Mouse (Mus musculus): Measurements from ENCODE around the gene Zcchc7. TPM values are rescaled to one million over a fixed set of nuclear protein-coding genes. Genes with fewer than 3 reads are reported as not detected.

Zcchc7 gene
- polyA plus RNA-seq, 1 experiment from 2014 or later = 23.5 TPM

- no peak for ATAC-seq (replicated peaks; ENCODE audit: extremely low read depth, insufficient read depth, low FRiP score)
Observed at GRCm38 (mm10) chr4:44959220-44959619, 203.5 kb downstream of the Zcchc7 start.

GRCm38 (mm10) chr4:44963156-44963555, 207.5 kb downstream of the Zcchc7 start:
- Histone ChIP-seq H3K4me3 (ENCODE audit: low read length) (no peak overlapping the region), H3K9me3 (replicated peaks; ENCODE audit: control insufficient read depth, low read length) (no peaks in the 10 kb centered on the region), H3K9ac (ENCODE audit: low read length) (no peak overlapping the region), H3K4me2 (ENCODE audit: low read depth, low read length) (no peak overlapping the region), H3K36me3 (ENCODE audit: control insufficient read depth, insufficient read depth) (no peaks in the 10 kb centered on the region), H3K27me3 (ENCODE audit: control insufficient read depth, insufficient read depth, low read length) (no peaks in the 10 kb centered on the region), H3K4me1 (ENCODE audit: control insufficient read depth, insufficient read depth, low read length) (no peaks in the 10 kb centered on the region), H3K27ac (ENCODE audit: low read length) (no peak overlapping the region)
- WGBS = 64% methylated on average over 11 of the region's 11 CpGs
- no peak for ATAC-seq (replicated peaks; ENCODE audit: extremely low read depth, insufficient read depth, low FRiP score)

More at GRCm38 (mm10) chr4:44959220-44959619, 203.5 kb downstream of the Zcchc7 start:
- H3K4me2 ChIP-seq (ENCODE audit: low read depth, low read length) = no peak overlapping the region
- no peaks in the 10 kb centered on the region for H3K9me3 ChIP-seq (replicated peaks; ENCODE audit: control insufficient read depth, low read length)
- H3K27me3 ChIP-seq (ENCODE audit: control insufficient read depth, insufficient read depth, low read length) = no peaks in the 10 kb centered on the region
- H3K4me3 ChIP-seq (ENCODE audit: low read length) = no peak overlapping the region
- H3K4me1 ChIP-seq (ENCODE audit: control insufficient read depth, insufficient read depth, low read length) = no peaks in the 10 kb centered on the region
- no peaks in the 10 kb centered on the region for H3K36me3 ChIP-seq (ENCODE audit: control insufficient read depth, insufficient read depth)
- no peak overlapping the region for H3K27ac ChIP-seq (ENCODE audit: low read length)
- 90% methylated on average over 13 of the region's 13 CpGs for WGBS
- no peak overlapping the region for H3K9ac ChIP-seq (ENCODE audit: low read length)

- H3K36me3 ChIP-seq (ENCODE audit: control insufficient read depth, insufficient read depth) = no peaks in the 10 kb centered on the region
- H3K9me3 ChIP-seq (replicated peaks; ENCODE audit: control insufficient read depth, low read length) = no peaks in the 10 kb centered on the region
- no peaks in the 10 kb centered on the region for H3K27me3 ChIP-seq (ENCODE audit: control insufficient read depth, insufficient read depth, low read length)
- ATAC-seq (replicated peaks; ENCODE audit: extremely low read depth, insufficient read depth, low FRiP score) = no peak
- H3K4me3 ChIP-seq (ENCODE audit: low read length) = no peak overlapping the region
- no peaks in the 10 kb centered on the region for H3K4me1 ChIP-seq (ENCODE audit: control insufficient read depth, insufficient read depth, low read length)
- WGBS = 71% methylated on average over 2 of the region's 2 CpGs
- no peak overlapping the region for H3K9ac ChIP-seq (ENCODE audit: low read length)
- no peak overlapping the region for H3K4me2 ChIP-seq (ENCODE audit: low read depth, low read length)
- H3K27ac ChIP-seq (ENCODE audit: low read length) = no peak overlapping the region
Observed at GRCm38 (mm10) chr4:44965175-44965574, 209.5 kb downstream of the Zcchc7 start.

GRCm38 (mm10) chr4:44965736-44966135, 210.1 kb downstream of the Zcchc7 start:
- H3K27me3 ChIP-seq (ENCODE audit: control insufficient read depth, insufficient read depth, low read length) = no peaks in the 10 kb centered on the region
- 63% methylated on average over 3 of the region's 3 CpGs for WGBS
- no peaks in the 10 kb centered on the region for H3K36me3 ChIP-seq (ENCODE audit: control insufficient read depth, insufficient read depth)
- H3K4me2 ChIP-seq (ENCODE audit: low read depth, low read length) = no peak overlapping the region
- no peak overlapping the region for H3K27ac ChIP-seq (ENCODE audit: low read length)
- H3K9me3 ChIP-seq (replicated peaks; ENCODE audit: control insufficient read depth, low read length) = no peaks in the 10 kb centered on the region
- no peak overlapping the region for H3K4me3 ChIP-seq (ENCODE audit: low read length)
- H3K4me1 ChIP-seq (ENCODE audit: control insufficient read depth, insufficient read depth, low read length) = no peaks in the 10 kb centered on the region
- ATAC-seq (replicated peaks; ENCODE audit: extremely low read depth, insufficient read depth, low FRiP score) = no peak
- no peak overlapping the region for H3K9ac ChIP-seq (ENCODE audit: low read length)

- Histone ChIP-seq H3K27ac (ENCODE audit: low read length) (no peak overlapping the region), H3K4me1 (ENCODE audit: control insufficient read depth, insufficient read depth, low read length) (no peaks in the 10 kb centered on the region), H3K27me3 (ENCODE audit: control insufficient read depth, insufficient read depth, low read length) (no peaks in the 10 kb centered on the region), H3K9me3 (replicated peaks; ENCODE audit: control insufficient read depth, low read length) (no peaks in the 10 kb centered on the region), H3K4me3 (ENCODE audit: low read length) (no peak overlapping the region), H3K36me3 (ENCODE audit: control insufficient read depth, insufficient read depth) (no peaks in the 10 kb centered on the region), H3K4me2 (ENCODE audit: low read depth, low read length) (no peak overlapping the region), H3K9ac (ENCODE audit: low read length) (no peak overlapping the region)
- ATAC-seq (replicated peaks; ENCODE audit: extremely low read depth, insufficient read depth, low FRiP score) = no peak
- WGBS = 82% methylated on average over 8 of the region's 8 CpGs
Observed at GRCm38 (mm10) chr4:44967402-44967801, 211.7 kb downstream of the Zcchc7 start.

GRCm38 (mm10) chr4:44970056-44970455, 214.4 kb downstream of the Zcchc7 start:
- H3K4me1 ChIP-seq (ENCODE audit: control insufficient read depth, insufficient read depth, low read length) = peaks cover 5% of the 10 kb centered on the region
- H3K4me3 ChIP-seq (ENCODE audit: low read length) = no peak overlapping the region
- 90% methylated on average over 7 of the region's 7 CpGs for WGBS
- no peak overlapping the region for H3K4me2 ChIP-seq (ENCODE audit: low read depth, low read length)
- no peaks in the 10 kb centered on the region for H3K9me3 ChIP-seq (replicated peaks; ENCODE audit: control insufficient read depth, low read length)
- H3K27ac ChIP-seq (ENCODE audit: low read length) = no peak overlapping the region
- no peaks in the 10 kb centered on the region for H3K36me3 ChIP-seq (ENCODE audit: control insufficient read depth, insufficient read depth)
- ATAC-seq (replicated peaks; ENCODE audit: extremely low read depth, insufficient read depth, low FRiP score) = no peak
- H3K27me3 ChIP-seq (ENCODE audit: control insufficient read depth, insufficient read depth, low read length) = no peaks in the 10 kb centered on the region
- no peak overlapping the region for H3K9ac ChIP-seq (ENCODE audit: low read length)

- Histone ChIP-seq H3K27me3 (ENCODE audit: control insufficient read depth, insufficient read depth, low read length) (no peaks in the 10 kb centered on the region), H3K4me1 (ENCODE audit: control insufficient read depth, insufficient read depth, low read length) (peaks cover 5% of the 10 kb centered on the region), H3K36me3 (ENCODE audit: control insufficient read depth, insufficient read depth) (no peaks in the 10 kb centered on the region), H3K9ac (ENCODE audit: low read length) (no peak overlapping the region), H3K4me3 (ENCODE audit: low read length) (no peak overlapping the region), H3K9me3 (replicated peaks; ENCODE audit: control insufficient read depth, low read length) (no peaks in the 10 kb centered on the region), H3K4me2 (ENCODE audit: low read depth, low read length) (no peak overlapping the region), H3K27ac (ENCODE audit: low read length) (no peak overlapping the region)
- no peak for ATAC-seq (replicated peaks; ENCODE audit: extremely low read depth, insufficient read depth, low FRiP score)
- 20% methylated on average over 10 of the region's 10 CpGs for WGBS
Observed at GRCm38 (mm10) chr4:44970612-44971110, 215.0 kb downstream of the Zcchc7 start.

- ATAC-seq (replicated peaks; ENCODE audit: extremely low read depth, insufficient read depth, low FRiP score) = peak; percentile 56; the same call in 1 of the 2 replicates
- 10% methylated on average over 9 of the region's 9 CpGs for WGBS
- Histone ChIP-seq H3K9ac (ENCODE audit: low read length) (peak overlapping the region; percentile 52), H3K9me3 (replicated peaks; ENCODE audit: control insufficient read depth, low read length) (peaks cover 3% of the 10 kb centered on the region; the same call in 1 of the 2 replicates), H3K27me3 (ENCODE audit: control insufficient read depth, insufficient read depth, low read length) (no peaks in the 10 kb centered on the region), H3K4me3 (ENCODE audit: low read length) (peak overlapping the region; percentile 38), H3K36me3 (ENCODE audit: control insufficient read depth, insufficient read depth) (no peaks in the 10 kb centered on the region), H3K4me2 (ENCODE audit: low read depth, low read length) (peak overlapping the region; percentile 66), H3K27ac (ENCODE audit: low read length) (no peak overlapping the region), H3K4me1 (ENCODE audit: control insufficient read depth, insufficient read depth, low read length) (peaks cover 5% of the 10 kb centered on the region)
Observed at GRCm38 (mm10) chr4:44973450-44973849, 217.8 kb downstream of the Zcchc7 start.

GRCm38 (mm10) chr4:44973871-44974270, 218.2 kb downstream of the Zcchc7 start:
- H3K36me3 ChIP-seq (ENCODE audit: control insufficient read depth, insufficient read depth) = no peaks in the 10 kb centered on the region
- peak overlapping the region; percentile 52 for H3K9ac ChIP-seq (ENCODE audit: low read length)
- peaks cover 5% of the 10 kb centered on the region for H3K4me1 ChIP-seq (ENCODE audit: control insufficient read depth, insufficient read depth, low read length)
- no peaks in the 10 kb centered on the region for H3K27me3 ChIP-seq (ENCODE audit: control insufficient read depth, insufficient read depth, low read length)
- no peak overlapping the region for H3K27ac ChIP-seq (ENCODE audit: low read length)
- WGBS = 44% methylated on average over 14 of the region's 14 CpGs
- H3K4me3 ChIP-seq (ENCODE audit: low read length) = peak overlapping the region; percentile 38
- peak overlapping the region; percentile 66 for H3K4me2 ChIP-seq (ENCODE audit: low read depth, low read length)
- peaks cover 3% of the 10 kb centered on the region; the same call in 1 of the 2 replicates for H3K9me3 ChIP-seq (replicated peaks; ENCODE audit: control insufficient read depth, low read length)
- ATAC-seq (replicated peaks; ENCODE audit: extremely low read depth, insufficient read depth, low FRiP score) = peak; percentile 40; the same call in 1 of the 2 replicates
